Mouse (Mus musculus): ENCODE results near the gene Sema4a. TPM values are rescaled to one million over a fixed set of nuclear protein-coding genes. Genes with fewer than 3 reads are reported as not detected.

The Sema4a gene
- polyA plus RNA-seq, 1 experiment from 2014 or later = 13.8 TPM

DNA sequence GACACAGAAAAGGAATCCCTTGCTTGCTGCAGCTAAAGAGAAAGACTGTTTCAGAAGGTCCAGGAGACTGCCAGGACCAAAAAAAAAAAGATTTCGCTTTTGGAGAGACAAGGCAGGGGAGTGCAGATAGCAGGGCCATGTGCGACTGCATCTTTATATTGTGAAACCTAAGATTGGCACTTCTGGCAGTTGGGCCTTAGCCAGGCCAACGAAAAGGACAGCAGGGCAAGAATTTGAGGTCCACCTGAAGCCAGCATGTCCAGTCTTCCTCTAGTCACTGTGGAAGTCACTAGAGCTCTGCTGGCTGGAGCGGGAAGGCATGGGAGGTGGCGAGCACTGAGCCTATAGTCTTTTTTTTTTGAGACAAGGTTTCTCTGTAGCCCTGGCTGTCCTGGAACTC, 52.0 kb downstream of the Sema4a start:
- peaks cover 43% of the 10 kb centered on the region for H3K36me3 ChIP-seq
- H3K27ac ChIP-seq = peak overlapping the region; percentile 91
- peak overlapping the region; percentile 92 for H3K4me2 ChIP-seq
- ATAC-seq (ENCODE audit: low read depth) (no peak), DNase-seq (no peak)
- H3K4me1 ChIP-seq (replicated peaks) = peaks cover 71% of the 10 kb centered on the region
- H3K4me3 ChIP-seq (replicated peaks) = peak overlapping the region; percentile 77
- no peaks in the 10 kb centered on the region for H3K9me3 ChIP-seq (replicated peaks)
- no peaks in the 10 kb centered on the region for H3K27me3 ChIP-seq
- peak overlapping the region; percentile 86 for H3K9ac ChIP-seq
- 32% methylated on average over 5 of the region's 5 CpGs for WGBS (ENCODE audit: insufficient replicate concordance)

DNA sequence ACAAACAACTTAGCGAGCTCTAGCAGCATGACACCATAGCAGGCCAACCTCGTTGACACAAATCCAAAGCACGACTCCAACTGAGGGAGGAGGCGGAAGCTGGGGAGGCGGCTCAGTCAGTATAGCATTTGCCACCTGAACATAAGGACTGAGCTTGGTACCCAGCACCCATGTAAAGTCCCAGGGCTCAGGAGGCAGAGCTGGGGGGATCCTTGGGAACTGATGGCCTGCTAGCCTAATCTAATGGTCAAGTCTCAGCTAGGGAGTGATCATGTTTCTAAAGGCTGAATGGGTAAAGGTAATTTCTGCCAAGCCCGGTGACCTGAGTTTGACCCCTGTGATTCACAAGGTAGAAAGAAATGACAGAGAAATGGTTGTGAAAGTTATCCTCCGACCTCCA, 53.5 kb downstream of the Sema4a start:
- no peaks in the 10 kb centered on the region for H3K27me3 ChIP-seq
- peaks cover 58% of the 10 kb centered on the region for H3K4me1 ChIP-seq (replicated peaks)
- H3K27ac ChIP-seq = no peak overlapping the region
- no peaks in the 10 kb centered on the region for H3K9me3 ChIP-seq (replicated peaks)
- ATAC-seq (ENCODE audit: low read depth) (no peak), DNase-seq (no peak)
- peak overlapping the region; percentile 2; the same call in 1 of the 2 replicates for H3K4me2 ChIP-seq
- peak overlapping the region; percentile 4; the same call in 1 of the 2 replicates for H3K9ac ChIP-seq
- H3K4me3 ChIP-seq (replicated peaks) = no peak overlapping the region; the same call in 1 of the 2 replicates
- 53% methylated on average over 7 of the region's 7 CpGs for WGBS (ENCODE audit: insufficient replicate concordance)
- peaks cover 40% of the 10 kb centered on the region for H3K36me3 ChIP-seq

DNA sequence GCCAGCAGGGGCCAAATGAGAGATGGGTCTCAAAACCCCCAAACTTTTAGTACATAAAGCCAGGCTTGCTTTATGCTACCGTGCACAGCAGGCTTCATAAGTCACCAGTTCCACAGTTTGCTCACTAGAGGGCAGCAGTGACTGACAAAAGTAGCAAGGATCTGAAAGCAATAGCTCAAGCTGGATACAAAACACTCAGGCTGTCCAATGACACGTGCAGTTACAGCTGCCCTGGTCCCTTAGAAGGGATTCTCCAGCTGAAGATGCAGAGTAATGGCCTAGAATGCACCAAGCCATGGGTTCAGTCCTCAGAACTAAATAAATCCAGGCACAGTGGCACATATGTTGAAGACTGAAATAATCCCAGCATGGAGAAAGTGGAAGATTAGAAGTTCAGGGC, 53.9 kb downstream of the Sema4a start:
- Histone ChIP-seq H3K9ac (peak overlapping the region; percentile 22; the same call in 1 of the 2 replicates), H3K4me1 (replicated peaks) (peaks cover 54% of the 10 kb centered on the region), H3K27me3 (no peaks in the 10 kb centered on the region), H3K9me3 (replicated peaks) (no peaks in the 10 kb centered on the region), H3K27ac (no peak overlapping the region), H3K36me3 (peaks cover 40% of the 10 kb centered on the region), H3K4me2 (0 out of 2 replicates have a peak overlapping the region, but pooled peaks have one; percentile 2), H3K4me3 (replicated peaks) (no peak overlapping the region)
- WGBS (ENCODE audit: insufficient replicate concordance) = 4% methylated on average over 2 of the region's 2 CpGs
- ATAC-seq (ENCODE audit: low read depth) (no peak), DNase-seq (peak; percentile 63)

DNA sequence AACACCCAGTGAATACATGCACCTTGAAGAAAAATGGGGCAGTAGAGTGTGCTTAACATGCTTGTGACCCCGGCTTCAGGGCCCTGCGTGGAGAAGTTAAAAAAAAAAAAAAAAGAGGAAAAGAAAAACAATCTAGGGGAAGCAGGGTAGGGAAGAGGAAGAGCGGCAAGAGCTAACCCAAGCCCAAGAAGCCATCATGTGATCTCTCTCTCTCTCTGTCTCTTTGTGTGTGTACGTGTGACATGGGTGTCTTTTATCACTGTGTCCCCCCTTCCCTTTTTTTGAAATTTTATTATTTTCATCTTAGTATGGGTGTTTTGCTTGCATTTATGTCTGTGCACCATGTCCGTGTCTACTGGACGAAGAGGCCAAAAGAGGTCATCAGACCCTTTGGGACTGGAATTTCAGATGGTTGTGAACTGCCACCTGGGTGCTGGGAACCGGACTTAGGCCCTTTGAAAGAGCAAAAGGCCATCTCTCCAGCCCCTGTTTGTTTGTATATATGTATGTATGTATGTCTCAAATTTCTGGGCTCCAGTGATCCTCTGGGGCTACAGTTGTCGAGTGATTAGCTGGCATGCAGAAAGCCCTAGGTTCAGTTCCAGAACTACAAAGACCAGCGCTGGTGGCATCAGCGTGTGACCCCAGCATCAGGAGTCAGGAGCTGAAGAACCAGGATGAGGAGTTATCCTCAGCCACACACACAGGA, 57.3 kb downstream of the Sema4a start:
- DNase-seq (no peak), ATAC-seq (ENCODE audit: low read depth) (no peak)
- H3K4me3 ChIP-seq (replicated peaks) = no peak overlapping the region
- H3K27ac ChIP-seq = no peak overlapping the region
- H3K9ac ChIP-seq = no peak overlapping the region
- H3K4me1 ChIP-seq (replicated peaks) = peaks cover 26% of the 10 kb centered on the region
- no peaks in the 10 kb centered on the region for H3K9me3 ChIP-seq (replicated peaks)
- no peaks in the 10 kb centered on the region for H3K27me3 ChIP-seq
- 86% methylated on average over 10 of the region's 10 CpGs for WGBS (ENCODE audit: insufficient replicate concordance)
- H3K36me3 ChIP-seq = peaks cover 48% of the 10 kb centered on the region
- H3K4me2 ChIP-seq = no peak overlapping the region

DNA sequence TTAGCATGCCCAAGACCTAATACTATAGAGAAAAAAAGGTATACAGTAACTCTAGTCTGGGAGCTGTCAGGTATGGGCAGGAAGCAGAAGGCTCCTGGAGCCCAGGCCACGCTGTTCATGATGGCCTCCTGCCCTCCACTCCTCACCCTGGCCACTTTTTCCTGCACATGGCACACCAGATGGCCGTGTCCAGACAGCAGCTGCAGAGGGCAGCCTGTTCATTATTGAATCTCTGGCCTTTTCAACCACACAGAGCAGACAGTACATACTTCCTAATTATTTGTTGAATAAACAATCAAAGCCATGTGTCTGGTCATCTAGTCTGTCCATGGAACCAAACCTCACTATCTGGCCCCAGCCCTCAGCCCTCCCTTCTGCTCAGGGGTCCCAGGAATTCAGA, 62.3 kb downstream of the Sema4a start:
- no peak overlapping the region for H3K4me3 ChIP-seq (replicated peaks)
- no peaks in the 10 kb centered on the region for H3K4me1 ChIP-seq (replicated peaks)
- H3K27ac ChIP-seq = no peak overlapping the region
- peaks cover 70% of the 10 kb centered on the region for H3K36me3 ChIP-seq
- WGBS (ENCODE audit: insufficient replicate concordance) = 84% methylated on average over 2 of the region's 2 CpGs
- no peak overlapping the region for H3K4me2 ChIP-seq
- ATAC-seq (ENCODE audit: low read depth) (no peak), DNase-seq (no peak)
- no peaks in the 10 kb centered on the region for H3K27me3 ChIP-seq
- no peaks in the 10 kb centered on the region for H3K9me3 ChIP-seq (replicated peaks)
- H3K9ac ChIP-seq = no peak overlapping the region

DNA sequence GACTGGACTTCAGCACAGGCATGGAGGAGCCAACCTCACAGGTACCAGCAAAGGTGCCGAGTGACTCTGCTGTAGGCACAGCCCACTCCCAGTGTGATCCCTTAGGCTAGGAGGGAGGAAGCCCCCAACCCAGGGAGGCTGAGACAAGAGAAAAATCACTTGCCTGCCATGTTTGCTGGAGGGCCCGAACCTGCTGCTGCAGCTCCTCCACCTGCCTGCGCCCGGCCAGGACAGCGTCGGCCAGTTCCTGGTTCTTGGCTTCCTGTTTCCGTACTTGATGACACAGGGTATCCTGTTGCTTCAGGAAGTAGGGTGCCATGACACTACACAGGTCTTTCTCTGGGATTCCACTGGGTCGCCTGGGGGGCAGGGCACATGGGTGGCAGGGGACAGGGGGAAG, 65.2 kb downstream of the Sema4a start:
- no peak for DNase-seq
- Histone ChIP-seq H3K27ac (no peak overlapping the region), H3K4me2 (no peak overlapping the region), H3K4me3 (replicated peaks) (no peak overlapping the region), H3K9me3 (replicated peaks) (no peaks in the 10 kb centered on the region), H3K36me3 (peaks cover 52% of the 10 kb centered on the region), H3K4me1 (replicated peaks) (no peaks in the 10 kb centered on the region), H3K27me3 (no peaks in the 10 kb centered on the region), H3K9ac (no peak overlapping the region)
- WGBS (ENCODE audit: insufficient replicate concordance) = 83% methylated on average over 8 of the region's 8 CpGs
- ATAC-seq (ENCODE audit: low read depth) = no peak

DNA sequence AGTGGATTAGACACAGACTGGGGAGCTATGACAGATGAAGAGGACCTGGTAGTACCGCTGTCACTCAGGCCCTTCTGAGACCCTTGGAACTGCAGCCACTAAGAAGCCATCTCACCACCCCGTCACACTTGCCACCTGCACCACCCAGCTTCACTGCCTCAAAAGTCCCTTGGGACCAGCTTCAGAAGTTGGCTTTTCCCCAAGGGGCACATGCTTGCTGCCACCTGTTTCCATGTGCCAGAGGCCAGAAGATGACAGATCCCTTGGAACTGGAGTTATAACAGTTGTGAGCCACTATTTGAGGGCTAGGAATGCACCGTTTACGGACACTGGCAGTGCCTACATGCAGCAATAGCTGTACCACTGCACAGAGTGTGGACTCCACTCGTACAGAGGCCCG, 65.7 kb downstream of the Sema4a start:
- DNase-seq (no peak), ATAC-seq (ENCODE audit: low read depth) (no peak)
- no peak overlapping the region for H3K4me2 ChIP-seq
- H3K4me3 ChIP-seq (replicated peaks) = no peak overlapping the region
- H3K36me3 ChIP-seq = peaks cover 54% of the 10 kb centered on the region
- H3K27ac ChIP-seq = no peak overlapping the region
- WGBS (ENCODE audit: insufficient replicate concordance) = 90% methylated on average over 6 of the region's 6 CpGs
- H3K27me3 ChIP-seq = no peaks in the 10 kb centered on the region
- H3K9ac ChIP-seq = no peak overlapping the region
- no peaks in the 10 kb centered on the region for H3K4me1 ChIP-seq (replicated peaks)
- no peaks in the 10 kb centered on the region for H3K9me3 ChIP-seq (replicated peaks)

DNA sequence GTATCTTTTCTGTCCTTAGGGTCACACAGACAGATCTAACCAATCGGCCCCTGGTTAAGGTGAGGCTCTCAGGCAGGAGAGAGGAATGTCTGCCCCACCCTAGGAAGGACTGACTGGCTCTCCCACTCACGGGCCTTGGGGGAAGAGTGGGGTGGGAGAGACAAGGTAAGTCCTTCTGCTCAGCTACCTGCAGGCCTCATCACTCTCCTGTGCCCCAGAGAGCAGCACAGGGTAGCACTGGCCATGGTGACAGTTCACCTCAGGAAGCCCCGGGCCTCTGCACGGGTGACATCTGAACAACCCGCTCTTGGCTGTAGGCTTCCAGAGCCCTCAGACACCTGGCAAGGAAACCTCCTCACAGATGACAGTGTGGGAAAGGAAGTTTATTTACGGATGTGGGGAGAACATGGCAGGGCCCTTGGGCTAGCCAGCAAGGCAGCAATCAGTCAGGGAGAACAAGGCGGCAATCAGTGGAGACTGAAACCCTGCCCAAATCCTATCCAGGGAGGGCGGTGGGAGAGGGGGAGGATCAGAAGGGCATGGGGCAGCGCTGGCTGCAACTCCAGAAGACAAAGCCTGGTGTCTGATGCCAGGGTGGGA, 67.1 kb downstream of the Sema4a start:
- no peak overlapping the region for H3K4me3 ChIP-seq (replicated peaks)
- no peaks in the 10 kb centered on the region for H3K4me1 ChIP-seq (replicated peaks)
- H3K36me3 ChIP-seq = peaks cover 47% of the 10 kb centered on the region
- ATAC-seq (ENCODE audit: low read depth) = no peak
- no peak overlapping the region for H3K4me2 ChIP-seq
- no peaks in the 10 kb centered on the region for H3K9me3 ChIP-seq (replicated peaks)
- H3K27me3 ChIP-seq = no peaks in the 10 kb centered on the region
- no peak for DNase-seq
- 83% methylated on average over 9 of the region's 9 CpGs for WGBS (ENCODE audit: insufficient replicate concordance)
- no peak overlapping the region for H3K27ac ChIP-seq
- H3K9ac ChIP-seq = no peak overlapping the region

Small RNA genes within 50 kb of the gene (microRNA-seq; reads per million reads assigned to microRNA genes)
- gene Mir7011 = not detected

Other genes starting within 250 kb of the Sema4a start
- gene Rhbg, start 206.5 kb downstream of the Sema4a start, polyA plus RNA-seq (2015; fragmentation: Nextera tagmentation; extraction: Ambion mirVana) = 14.7 and 15.4 TPM in 2 replicates
- 1.3 TPM in 1 of 2 replicates, not detected in the other for gene Gm38392, start 174.0 kb downstream of the Sema4a start, polyA plus RNA-seq (2015; fragmentation: Nextera tagmentation; extraction: Ambion mirVana)
- gene Tsacc, start 164.2 kb downstream of the Sema4a start, polyA plus RNA-seq (2015; fragmentation: Nextera tagmentation; extraction: Ambion mirVana) = 6.3 and 6.9 TPM in 2 replicates
- 376 and 404 TPM in 2 replicates for gene Cct3, start 164.1 kb downstream of the Sema4a start, polyA plus RNA-seq (2015; fragmentation: Nextera tagmentation; extraction: Ambion mirVana)
- 89.4 and 92.9 TPM in 2 replicates for gene Glmp, start 136.2 kb downstream of the Sema4a start, polyA plus RNA-seq (2015; fragmentation: Nextera tagmentation; extraction: Ambion mirVana)
- 1.5 TPM in 2 replicates for gene Tmem79, start 125.0 kb downstream of the Sema4a start, polyA plus RNA-seq (2015; fragmentation: Nextera tagmentation; extraction: Ambion mirVana)
- gene Smg5, start 124.9 kb downstream of the Sema4a start, polyA plus RNA-seq (2015; fragmentation: Nextera tagmentation; extraction: Ambion mirVana) = 31.8 and 33.2 TPM in 2 replicates
- gene Paqr6, start 96.6 kb downstream of the Sema4a start, polyA plus RNA-seq (2015; fragmentation: Nextera tagmentation; extraction: Ambion mirVana) = 7.5 and 7.7 TPM in 2 replicates
- gene Bglap3, start 88.4 kb downstream of the Sema4a start, polyA plus RNA-seq (2015; fragmentation: Nextera tagmentation; extraction: Ambion mirVana) = 0.17 and 0.29 TPM in 2 replicates
- not detected in 2 replicates for gene Bglap2, start 82.5 kb downstream of the Sema4a start, polyA plus RNA-seq (2015; fragmentation: Nextera tagmentation; extraction: Ambion mirVana)
- gene Bglap, start 76.7 kb downstream of the Sema4a start, polyA plus RNA-seq (2015; fragmentation: Nextera tagmentation; extraction: Ambion mirVana) = not detected in 2 replicates
- 97.1 and 105 TPM in 2 replicates for gene Pmf1, start 50.9 kb downstream of the Sema4a start, polyA plus RNA-seq (2015; fragmentation: Nextera tagmentation; extraction: Ambion mirVana)
- 10.4 and 13.2 TPM in 2 replicates for gene Slc25a44, start 36.0 kb downstream of the Sema4a start, polyA plus RNA-seq (2015; fragmentation: Nextera tagmentation; extraction: Ambion mirVana)
- 165 and 184 TPM in 2 replicates for gene Lmna, start 48.8 kb upstream of the Sema4a start, polyA plus RNA-seq (2015; fragmentation: Nextera tagmentation; extraction: Ambion mirVana)
- gene Mex3a, start 71.2 kb upstream of the Sema4a start, polyA plus RNA-seq (2015; fragmentation: Nextera tagmentation; extraction: Ambion mirVana) = 1.2 and 1.5 TPM in 2 replicates
- gene Rab25, start 87.1 kb upstream of the Sema4a start, polyA plus RNA-seq (2015; fragmentation: Nextera tagmentation; extraction: Ambion mirVana) = 0.15 TPM in 1 of 2 replicates, not detected in the other
- gene Lamtor2, start 91.9 kb upstream of the Sema4a start, polyA plus RNA-seq (2015; fragmentation: Nextera tagmentation; extraction: Ambion mirVana) = 88.4 and 95.9 TPM in 2 replicates
- 20.7 and 22.8 TPM in 2 replicates for gene Ubqln4, start 92.6 kb upstream of the Sema4a start, polyA plus RNA-seq (2015; fragmentation: Nextera tagmentation; extraction: Ambion mirVana)
- gene Ssr2, start 114.7 kb upstream of the Sema4a start, polyA plus RNA-seq (2015; fragmentation: Nextera tagmentation; extraction: Ambion mirVana) = 187 and 206 TPM in 2 replicates
- gene Arhgef2, start 144.8 kb upstream of the Sema4a start, polyA plus RNA-seq (2015; fragmentation: Nextera tagmentation; extraction: Ambion mirVana) = 16.4 and 17.9 TPM in 2 replicates
- not detected in 2 replicates for gene Rxfp4, start 192.0 kb upstream of the Sema4a start, polyA plus RNA-seq (2015; fragmentation: Nextera tagmentation; extraction: Ambion mirVana)
- 23.8 and 29.9 TPM in 2 replicates for gene Khdc4, start 224.6 kb upstream of the Sema4a start, polyA plus RNA-seq (2015; fragmentation: Nextera tagmentation; extraction: Ambion mirVana)